Mouse (Mus musculus): ENCODE data around the gene Clcnkb.

Gene Clcnkb

DNA sequence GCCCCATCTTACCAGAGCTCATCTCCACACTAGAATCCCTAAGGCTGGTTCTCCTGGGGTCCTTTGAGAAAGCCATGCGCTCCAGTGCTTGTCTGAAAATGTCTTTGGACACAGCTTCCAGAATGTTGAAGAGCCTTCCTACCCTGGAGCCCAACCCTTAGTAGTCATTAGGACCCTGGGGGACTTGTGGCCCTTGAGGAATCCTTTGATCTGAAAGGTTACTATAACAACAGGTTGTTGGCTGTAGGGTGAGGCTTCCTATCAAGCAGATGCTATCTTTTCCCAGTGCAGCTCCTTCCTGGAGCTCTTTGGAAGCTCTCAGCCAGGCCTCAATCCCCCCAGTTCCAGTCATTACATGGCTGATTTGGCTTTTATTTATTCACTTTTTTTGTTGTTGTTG, 20.2 kb upstream of the Clcnkb start, which contains the start of gene Srarp:
Gene Srarp, minus strand, starts transcription at position 132 of the 400 bp plus-strand sequence.
- no peak for DNase-seq (ENCODE audit: low read depth, low spot score)

DNA sequence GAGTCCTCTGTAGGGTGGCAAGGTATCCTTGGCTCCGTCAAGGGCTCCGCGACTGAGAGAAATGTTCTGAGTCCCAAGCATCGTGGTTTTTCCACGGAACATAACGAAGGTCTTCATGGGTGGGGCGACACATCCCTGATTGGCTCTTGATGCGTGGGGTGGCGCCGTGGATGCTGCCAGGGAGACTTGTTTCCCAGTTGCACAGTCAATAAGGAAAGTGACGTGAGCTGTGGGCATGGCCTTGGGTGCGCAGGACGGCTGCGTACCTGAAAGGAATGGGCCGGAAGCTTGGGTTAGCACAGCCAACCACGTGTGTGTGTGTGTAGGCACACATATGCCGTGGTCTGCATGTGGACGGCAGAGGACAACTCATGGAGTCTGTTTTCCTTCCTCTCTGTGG, 17.4 kb upstream of the Clcnkb start:
- no peak for DNase-seq (ENCODE audit: low read depth, low spot score)

- no peak for DNase-seq (ENCODE audit: low read depth, low spot score)
Observed at GRCm38 (mm10) chr4:141432666-141433065, 16.9 kb upstream of the Clcnkb start.

DNA sequence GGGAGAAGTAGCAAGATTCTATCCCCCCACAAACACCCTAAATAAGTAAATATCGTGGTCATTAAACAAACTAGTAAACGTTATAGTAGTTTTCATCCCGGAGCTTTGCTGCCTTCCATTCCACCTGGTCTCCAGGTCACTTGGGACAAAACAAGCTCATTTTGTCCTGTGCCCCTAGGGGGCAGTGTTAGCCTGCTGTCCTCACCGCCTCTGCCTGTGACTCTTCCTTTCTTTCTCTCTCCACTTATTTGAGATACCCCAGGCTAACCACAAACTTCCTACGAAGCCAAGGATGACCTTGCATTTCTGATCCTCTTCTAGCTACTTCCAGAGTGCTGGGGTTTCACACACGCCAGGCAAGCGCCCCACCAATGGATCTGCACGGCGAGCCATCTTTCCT, 15.2 kb upstream of the Clcnkb start:
- DNase-seq (ENCODE audit: low read depth, low spot score): no peak

- DNase-seq (ENCODE audit: low read depth, low spot score): no peak
Observed at GRCm38 (mm10) chr4:141429847-141430246, 14.0 kb upstream of the Clcnkb start.

GRCm38 (mm10) chr4:141429381-141429780, 13.6 kb upstream of the Clcnkb start:
- no peak for DNase-seq (ENCODE audit: low read depth, low spot score)

DNA sequence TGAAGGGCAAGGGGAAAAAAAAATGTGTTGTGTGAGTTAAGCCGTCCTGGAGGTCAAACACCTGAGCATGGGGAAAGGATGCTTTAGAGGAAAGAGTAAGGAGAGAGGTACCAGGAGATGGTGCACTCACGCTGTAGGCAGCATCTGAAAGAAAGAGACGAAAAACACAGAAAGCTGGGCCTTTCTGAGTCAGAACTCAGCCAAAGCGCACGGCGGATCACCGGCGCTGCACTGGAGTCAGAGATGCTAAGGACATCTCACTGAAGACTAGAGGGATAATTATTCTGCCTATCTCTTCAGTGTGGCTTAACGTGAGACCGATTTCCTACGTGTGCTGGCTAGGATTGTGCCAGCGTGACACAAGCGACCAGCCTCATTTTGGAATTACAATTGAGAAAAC, 12.1 kb upstream of the Clcnkb start:
- DNase-seq (ENCODE audit: low read depth, low spot score): no peak

GRCm38 (mm10) chr4:141426796-141427745, 11.3 kb upstream of the Clcnkb start:
- no peak for DNase-seq (ENCODE audit: low read depth, low spot score)

DNA sequence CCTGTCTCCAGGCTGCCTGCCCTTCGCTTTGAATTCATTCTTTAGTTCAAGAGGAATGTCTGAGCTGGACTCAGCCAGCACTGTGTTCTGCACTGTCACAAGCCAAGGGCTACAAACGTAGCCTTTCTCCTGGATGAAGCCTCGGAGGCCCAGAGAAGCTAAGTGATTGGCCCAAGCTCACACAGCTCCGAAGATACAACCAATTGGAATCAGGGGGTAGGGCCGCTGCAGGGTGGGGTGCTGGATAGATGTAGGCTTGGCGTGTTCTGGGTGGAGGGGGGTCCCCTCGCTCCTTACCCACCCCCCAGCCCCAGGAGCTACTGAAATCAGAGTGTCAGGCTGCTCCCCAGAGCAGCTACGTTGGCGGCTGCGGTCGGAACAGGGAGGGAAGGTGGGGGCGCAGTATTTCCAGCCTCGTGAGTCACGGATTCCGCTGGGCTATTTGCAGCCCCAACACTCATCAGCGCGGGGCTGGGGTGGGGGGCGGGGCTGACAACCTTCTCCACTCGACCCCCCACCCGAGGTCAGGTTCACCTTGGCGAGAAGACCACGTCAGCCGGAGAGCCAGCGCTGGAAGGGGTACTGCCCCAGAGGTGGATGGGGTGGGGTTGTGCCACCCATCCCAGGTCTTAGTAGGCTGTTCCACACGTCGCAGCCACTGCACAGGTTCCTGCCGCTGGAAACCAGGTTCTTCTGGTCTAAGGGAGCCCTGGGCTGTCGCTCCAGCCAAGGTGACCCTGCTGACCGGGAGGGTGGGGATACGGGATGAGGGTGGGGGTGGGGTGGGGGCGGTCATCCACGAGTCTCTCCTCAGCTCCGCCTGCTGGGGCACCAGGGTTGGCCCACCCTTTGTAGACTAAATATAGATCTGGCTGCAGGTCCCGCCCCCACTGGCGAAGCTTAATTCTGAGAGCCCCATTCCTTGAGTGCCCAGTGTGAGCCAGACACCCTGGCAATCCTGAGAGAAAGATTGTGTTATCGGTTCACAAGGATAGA, 10.0 kb upstream of the Clcnkb start:
- no peak for DNase-seq (ENCODE audit: low read depth, low spot score)

GRCm38 (mm10) chr4:141423691-141424431, 8.0 kb upstream of the Clcnkb start:
- no peak for DNase-seq (ENCODE audit: low read depth, low spot score)

GRCm38 (mm10) chr4:141423288-141423687, 7.5 kb upstream of the Clcnkb start:
- DNase-seq (ENCODE audit: low read depth, low spot score): no peak

DNA sequence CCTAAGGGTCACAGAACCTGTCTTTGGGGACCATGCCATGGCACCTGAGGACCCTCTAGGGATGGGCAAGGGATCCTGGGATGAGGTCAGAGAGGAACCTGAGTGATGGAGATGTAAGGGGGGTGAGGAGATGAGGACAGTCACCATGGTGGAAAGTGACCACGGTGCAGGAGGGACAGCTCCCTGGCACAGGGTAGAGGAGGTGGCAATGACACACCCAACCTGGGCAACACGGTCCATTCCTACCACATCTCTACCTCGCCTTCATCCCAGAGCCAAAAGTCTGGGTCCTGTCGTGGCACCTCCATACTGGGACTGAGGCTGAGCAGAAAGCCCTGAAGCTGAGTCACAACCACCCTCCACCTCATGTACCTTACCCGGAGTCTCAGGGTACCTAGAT, 7.0 kb upstream of the Clcnkb start:
- DNase-seq (ENCODE audit: low read depth, low spot score): no peak

DNA sequence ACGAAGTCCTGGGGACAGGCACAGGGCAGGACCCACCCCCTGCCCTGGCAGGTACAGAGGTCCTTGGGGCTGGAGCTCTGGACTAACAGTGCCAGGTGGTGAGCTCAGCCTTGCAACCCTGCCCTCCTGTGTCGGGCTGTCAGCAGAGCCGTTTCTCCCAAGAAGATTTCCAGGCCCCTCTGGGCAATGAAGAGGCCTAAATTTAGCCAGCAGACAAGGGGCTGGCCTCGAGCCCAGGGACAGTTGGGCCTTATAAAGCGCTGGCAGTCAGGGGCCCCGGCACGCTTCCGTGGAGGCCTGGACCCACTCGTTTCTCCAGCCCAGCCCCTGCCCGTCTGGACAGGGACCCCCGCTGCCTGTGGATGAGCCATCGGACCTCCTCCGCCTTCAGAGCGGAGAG, 5.6 kb upstream of the Clcnkb start:
- no peak for DNase-seq (ENCODE audit: low read depth, low spot score)

DNA sequence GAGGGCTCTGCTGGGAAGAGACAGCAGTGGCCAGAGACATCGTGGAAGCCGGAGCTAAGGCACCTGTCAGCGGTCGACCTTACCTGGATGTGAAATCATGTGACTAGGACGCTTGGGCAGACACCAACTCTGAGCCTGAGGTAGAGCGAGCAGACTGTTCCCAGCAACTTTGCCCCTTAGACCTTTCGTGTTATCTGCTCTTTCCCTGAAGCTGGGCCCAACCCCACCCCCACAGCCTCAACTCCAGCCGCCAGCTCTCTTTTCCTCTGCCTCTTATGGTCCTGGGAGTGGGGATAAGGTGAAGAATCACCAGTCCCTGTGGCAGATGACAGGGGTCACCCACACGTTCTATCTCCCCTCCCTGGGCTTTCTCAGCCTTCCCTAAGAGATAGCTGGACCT, 5.1 kb upstream of the Clcnkb start:
- DNase-seq (ENCODE audit: low read depth, low spot score): no peak

DNA sequence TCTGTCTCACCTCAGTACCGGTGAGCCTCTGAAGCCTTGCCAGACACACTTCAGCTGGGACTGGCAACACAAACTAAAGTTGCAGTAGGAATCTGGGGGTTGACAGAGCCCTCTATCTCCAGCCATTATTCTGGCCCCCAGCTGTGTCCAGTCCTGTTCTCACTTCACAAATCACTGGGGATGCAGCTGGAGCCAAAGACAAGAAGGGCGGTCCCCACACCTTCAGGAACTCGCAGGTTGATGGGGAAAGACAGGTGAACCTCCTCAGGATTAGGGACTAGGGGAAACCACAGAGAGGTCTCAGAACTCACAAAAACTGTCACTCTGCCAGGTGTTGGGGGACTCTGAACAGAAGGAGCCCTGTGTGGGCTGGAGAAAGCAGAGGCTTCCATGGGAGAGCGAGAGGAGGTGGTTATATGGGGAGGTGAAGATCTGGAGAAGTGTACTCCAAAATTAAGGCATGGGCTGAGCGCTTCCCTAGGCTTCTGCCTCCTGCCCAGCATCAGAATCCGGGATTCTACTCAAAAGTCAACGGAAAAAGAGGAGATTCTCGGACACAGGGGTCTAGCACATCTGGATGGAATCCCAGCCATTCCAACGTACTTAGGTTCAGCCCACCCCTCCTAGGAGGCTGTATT, 4.5 kb upstream of the Clcnkb start, which contains the start of gene Hspb7:
Gene Hspb7, plus strand, starts transcription at position 588 of the 638 bp plus-strand sequence.
- DNase-seq (ENCODE audit: low read depth, low spot score): no peak

- DNase-seq (ENCODE audit: low read depth, low spot score): no peak
Observed at GRCm38 (mm10) chr4:141419398-141420191, 3.8 kb upstream of the Clcnkb start.

DNA sequence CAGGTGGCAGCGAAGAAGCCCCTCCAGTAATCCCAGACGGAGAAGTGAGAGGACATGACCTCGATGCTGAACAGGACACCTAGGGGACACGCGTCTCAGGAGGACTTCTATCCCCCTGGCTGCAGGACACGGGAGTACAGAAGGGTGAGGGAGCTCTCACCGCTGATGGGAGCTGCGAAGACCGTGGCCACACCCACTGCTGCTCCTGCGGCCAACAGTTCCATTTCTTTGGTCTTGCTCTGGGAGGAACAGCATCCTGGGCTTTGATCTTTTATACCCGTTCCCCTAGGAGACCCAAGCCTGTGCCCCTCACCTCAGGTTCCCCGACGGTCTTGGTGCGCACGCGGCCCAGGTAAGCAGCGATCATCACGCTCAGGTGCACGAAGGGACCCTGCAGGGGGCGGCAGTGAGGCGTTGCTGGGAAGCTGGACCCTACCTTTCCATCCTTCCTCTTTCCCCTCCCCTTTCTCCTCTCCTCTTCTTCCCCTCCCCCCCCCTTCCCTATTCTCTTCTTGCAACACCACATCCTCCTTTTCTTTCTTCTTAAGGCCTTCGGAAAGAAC, 4.3 kb downstream of the Clcnkb start:
- DNase-seq (ENCODE audit: low read depth, low spot score): no peak

DNA sequence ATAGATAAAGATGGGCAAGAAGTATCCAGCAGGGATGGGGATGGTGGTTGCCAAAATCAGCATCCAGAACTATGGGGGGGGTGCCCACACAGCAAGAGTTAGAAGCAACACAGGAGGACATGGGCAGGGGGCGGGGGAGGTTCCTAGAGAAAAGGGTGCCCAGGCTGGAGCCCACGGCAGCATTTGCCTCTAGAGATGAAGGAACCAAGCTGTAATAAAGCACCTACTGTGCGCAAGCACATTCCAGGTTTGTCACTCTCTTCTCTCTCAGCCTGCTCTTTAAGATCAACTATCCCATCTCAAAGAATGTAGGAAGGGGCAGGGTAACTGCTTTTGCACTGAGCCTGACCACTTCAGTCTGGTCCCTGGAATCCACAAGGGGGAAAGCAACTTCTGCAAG, 7.2 kb downstream of the Clcnkb start:
- DNase-seq (ENCODE audit: low read depth, low spot score): no peak

- no peak for DNase-seq (ENCODE audit: low read depth, low spot score)
Observed at GRCm38 (mm10) chr4:141406516-141407299, 9.1 kb downstream of the Clcnkb start.

All from WW6 (cell line).